Mouse (Mus musculus) cerebellum, adult 2 months (tissue): ENCODE measurements around the gene Znhit2. TPM values are rescaled to one million over a fixed set of nuclear protein-coding genes. Genes with fewer than 3 reads are reported as not detected.

Source experiments
- DNase-seq, 2 experiments: peaks; one replicate each; pipeline ENCODE4 v3.0.0; 2021
- H3K27ac ChIP-seq: fragments of 200-500 bp; 2 replicates; pipeline ENCODE4 v1.5.1; 2012; ENCODE audit warnings: low read length, control low read depth, inconsistent platforms; ENCODE audit not compliant: insufficient read depth
- H3K27me3 ChIP-seq: fragments of 200-500 bp; 2 replicates; pipeline ENCODE4 v1.6.1; 2012; ENCODE audit warnings: inconsistent platforms, mild to moderate bottlenecking, low read length, moderate library complexity; ENCODE audit not compliant: control insufficient read depth, insufficient read depth
- H3K4me1 ChIP-seq: fragments of 200-500 bp; 2 replicates; pipeline ENCODE4 v1.6.1; 2011; ENCODE audit warnings: low read length; ENCODE audit not compliant: control insufficient read depth, insufficient read depth
- H3K4me3 ChIP-seq: fragments of 200-500 bp; replicated peaks from 2 replicates; pipeline ENCODE3; 2011; ENCODE audit warnings: mild to moderate bottlenecking, low read depth, low read length, control low read depth; ENCODE audit not compliant: insufficient read depth
- CTCF ChIP-seq: fragments of 200-500 bp; IDR thresholded peaks from 2 replicates; pipeline ENCODE4 v1.5.1; 2011; ENCODE audit warnings: low read depth, mild to moderate bottlenecking, control low read depth, low read length, moderate library complexity, borderline replicate concordance; ENCODE audit not compliant: insufficient read depth
- POLR2A ChIP-seq: fragments of 200-500 bp; IDR thresholded peaks from 2 replicates; pipeline ENCODE4 v1.6.1; 2011; ENCODE audit warnings: low read length, control low read depth, borderline replicate concordance; ENCODE audit not compliant: insufficient read depth
- WGBS: fragments of 180-500 bp; shearing (Covaris S2); methylation state at CpG from one replicate; pipeline ENCODE4 v1.1.7; 2018; 5-methylcytosine and 5-hydroxymethylcytosine counted together
- polyA plus RNA-seq: library from polyadenylated mRNA; depleted of rRNA; stranded (reverse); fragments of >200 nt; gene quantifications from 2 replicates; pipeline ENCODE4 v1.2.3, GENCODE M21; 2012; rRNA removed

Gene Znhit2
- polyA plus RNA-seq = 50.8 and 51.5 TPM in 2 replicates

GRCm38 (mm10) chr19:6061021-6061533, at the start of gene Znhit2:
Gene Znhit2, plus strand, starts transcription at chr19:6061192.
- peak; percentile 88 to 91 for DNase-seq
- Histone ChIP-seq H3K4me1 (peaks cover 19% of the 10 kb centered on the region), H3K27ac (peak within 1 kb of the TSS; percentile 67), H3K27me3 (no peaks in the 10 kb centered on the region), H3K4me3 (peak within 1 kb of the TSS; percentile 75)
- WGBS = under 1% methylated on average over 58 of the region's 58 CpGs
- no peak for TF ChIP-seq CTCF
- TF ChIP-seq POLR2A = peak; percentile 63

- WGBS = 70% methylated on average over 10 of the region's 10 CpGs
- peak in 1 of 2 experiments; percentile 16 for DNase-seq
- Histone ChIP-seq H3K4me1 (no peaks in the 10 kb centered on the region), H3K4me3 (no peak overlapping the region), H3K27me3 (no peaks in the 10 kb centered on the region), H3K27ac (no peak overlapping the region)
- TF ChIP-seq POLR2A = no peak
- TF ChIP-seq CTCF = no peak
These were observed 47.3 kb upstream of the Znhit2 start for GRCm38 (mm10) chr19:6013691-6014090.

GRCm38 (mm10) chr19:6014991-6015510, 45.9 kb upstream of the Znhit2 start:
- H3K27ac ChIP-seq = peak overlapping the region; percentile 61
- H3K4me3 ChIP-seq = peak overlapping the region; percentile 89
- no peak for TF ChIP-seq CTCF
- peak; percentile 40; the same call in 1 of the 2 replicates for TF ChIP-seq POLR2A
- peak; percentile 57 to 63 for DNase-seq
- WGBS = 3% methylated on average over 16 of the region's 18 CpGs
- H3K27me3 ChIP-seq = no peaks in the 10 kb centered on the region
- no peaks in the 10 kb centered on the region for H3K4me1 ChIP-seq

GRCm38 (mm10) chr19:6015511-6016315, 45.3 kb upstream of the Znhit2 start, which contains the start of gene Capn1:
Gene Capn1, minus strand, starts transcription at chr19:6015897.
- Histone ChIP-seq H3K4me3 (peak within 1 kb of the TSS; percentile 89), H3K27me3 (no peaks in the 10 kb centered on the region), H3K27ac (peak within 1 kb of the TSS; percentile 61), H3K4me1 (no peaks in the 10 kb centered on the region)
- DNase-seq = peak; percentile 70 to 80
- 2% methylated on average over 40 of the region's 40 CpGs for WGBS
- no peak; the same call in 1 of the 2 replicates for TF ChIP-seq POLR2A
- no peak for TF ChIP-seq CTCF

- Histone ChIP-seq H3K27me3 (no peaks in the 10 kb centered on the region), H3K4me3 (peak overlapping the region; percentile 89), H3K27ac (no peak overlapping the region), H3K4me1 (no peaks in the 10 kb centered on the region)
- 49% methylated on average over 7 of the region's 7 CpGs for whole genome bisulfite sequencing
- TF ChIP-seq CTCF (peak; percentile 27; the same call in 1 of the 2 replicates), POLR2A (no peak)
- peak in 1 of 2 experiments; percentile 21 for DNase-seq
These were observed 44.5 kb upstream of the Znhit2 start for GRCm38 (mm10) chr19:6016532-6016931.

- peak; percentile 82 to 89 for DNase-seq
- no peak overlapping the region for H3K27ac ChIP-seq
- no peaks in the 10 kb centered on the region for H3K27me3 ChIP-seq
- 33% methylated on average over 15 of the region's 15 CpGs for WGBS
- TF ChIP-seq POLR2A (no peak), CTCF (peak; percentile 93)
- H3K4me3 ChIP-seq = no peak overlapping the region
- no peaks in the 10 kb centered on the region for H3K4me1 ChIP-seq
These were observed 42.6 kb upstream of the Znhit2 start for GRCm38 (mm10) chr19:6018142-6019089.

- DNase-seq = no peak
- no peak for TF ChIP-seq CTCF
- TF ChIP-seq POLR2A = no peak
- no peak overlapping the region for H3K4me3 ChIP-seq
- 54% methylated on average over 3 of the region's 3 CpGs for WGBS
- H3K4me1 ChIP-seq = no peaks in the 10 kb centered on the region
- H3K27me3 ChIP-seq = no peaks in the 10 kb centered on the region
- H3K27ac ChIP-seq = no peak overlapping the region
These were observed 40.7 kb upstream of the Znhit2 start for GRCm38 (mm10) chr19:6020276-6020675.
